Mouse (Mus musculus) bone marrow macrophage, adult 2 months (primary cell): ENCODE measurements around the gene Enho.

ENCODE experiments used
- CTCF ChIP-seq: IDR thresholded peaks from 2 replicates; pipeline ENCODE4 v1.5.1; 2012; ENCODE audit warnings: low read depth, mild to moderate bottlenecking, low read length, moderate library complexity
- POLR2A ChIP-seq: IDR thresholded peaks from 2 replicates; pipeline ENCODE4 v1.6.1; 2012; ENCODE audit warnings: mild to moderate bottlenecking, low read depth, low read length, borderline replicate concordance

GRCm38 (mm10) chr4:41631390-41631789 lies 8.7 kb downstream of the Enho start:
- no peak for TF ChIP-seq POLR2A
- no peak for TF ChIP-seq CTCF
